Mouse (Mus musculus) megakaryocyte-erythroid progenitor cell, adult 5-6 weeks (primary cell): ENCODE measurements around the gene Lpar3. TPM values are rescaled to one million over a fixed set of nuclear protein-coding genes. Genes with fewer than 3 reads are reported as not detected.
"Not testable (repeated sequence)": the region's sequence is repeated elsewhere in the genome, so short reads cannot be mapped to it uniquely, and the experiment has no call there.

Experiments used
- ATAC-seq: replicated peaks from 2 replicates; pipeline ENCODE4 v1.8.0; 2016; ENCODE audit warnings: mild to moderate bottlenecking, inconsistent platforms; ENCODE audit not compliant: severe bottlenecking, poor library complexity, low FRiP score, low TSS enrichment
- total RNA-seq, 2 experiments: library from RNA; stranded (forward) in 1 of 2; stranded (reverse) in 1 of 2; fragments of 200-1000, 215-1000 nt in 1 of 2; fragments of >200 nt in 1 of 2; fragmentation: Nextera tagmentation in 1 of 2; gene quantifications; 2 replicates each; pipeline ENCODE4 v1.2.3; 2014 to 2017

Gene Lpar3
- total RNA-seq, 2 experiments from 2014 or later, result not detected

DNA sequence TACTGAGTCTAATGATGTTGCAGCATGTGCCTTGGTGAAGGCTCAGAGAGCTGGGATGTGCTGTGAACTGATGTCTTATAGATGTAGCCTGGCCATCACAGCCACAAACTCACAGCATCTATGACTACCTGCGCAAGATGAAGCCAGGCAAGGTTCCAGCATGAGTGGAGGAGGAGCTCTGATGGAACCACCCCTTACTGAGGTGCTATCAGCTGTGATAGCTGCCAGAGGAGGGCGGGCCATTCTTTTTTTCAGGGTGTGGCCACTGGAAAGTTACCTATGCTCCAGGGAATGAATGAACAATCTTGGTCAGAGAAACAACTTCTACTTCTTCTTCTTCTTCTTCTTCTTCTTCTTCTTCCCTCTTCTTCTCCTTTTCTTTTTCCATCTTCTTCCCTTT is 14.1 kb upstream of the Lpar3 start:
- ATAC-seq, result no peak

DNA sequence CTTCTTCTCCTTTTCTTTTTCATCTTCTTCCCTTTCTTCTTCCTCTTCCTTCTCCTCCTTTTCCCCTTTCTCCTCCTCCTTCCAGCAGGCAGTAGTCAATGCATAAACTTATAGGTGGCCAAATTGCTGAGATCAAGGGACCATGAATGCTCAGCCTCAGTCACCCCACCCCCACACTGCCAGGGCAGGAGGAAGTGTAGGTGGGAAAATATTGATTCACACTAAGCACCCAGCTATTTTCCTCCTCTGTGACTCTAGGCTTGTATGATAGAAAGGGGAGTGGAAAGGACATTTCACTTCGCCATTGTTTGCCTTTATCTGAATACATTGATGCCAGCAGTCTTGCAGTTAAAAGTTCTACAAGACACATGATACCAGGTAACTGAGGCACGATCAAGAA is 13.3 kb upstream of the Lpar3 start:
- ATAC-seq, result no peak

DNA sequence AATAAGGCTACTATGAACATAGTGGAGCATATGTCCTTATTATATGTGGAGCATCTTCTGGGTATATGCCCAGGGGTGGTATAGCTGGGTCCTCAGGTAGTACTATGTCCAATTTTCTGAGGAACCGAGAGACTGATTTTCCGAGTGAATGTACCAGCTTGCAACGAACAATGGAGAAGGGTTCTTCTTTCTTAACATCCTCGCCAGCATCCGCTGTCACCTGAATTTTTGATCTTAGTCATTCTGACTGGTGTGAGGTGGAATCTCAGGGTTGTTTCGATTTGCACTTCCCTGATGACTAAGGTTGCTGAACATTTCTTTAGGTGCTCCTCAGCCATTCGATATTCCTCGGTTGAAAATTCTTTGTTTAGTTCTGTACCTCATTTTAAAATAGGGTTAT is 11.0 kb upstream of the Lpar3 start:
- not testable (repeated sequence) for ATAC-seq

DNA sequence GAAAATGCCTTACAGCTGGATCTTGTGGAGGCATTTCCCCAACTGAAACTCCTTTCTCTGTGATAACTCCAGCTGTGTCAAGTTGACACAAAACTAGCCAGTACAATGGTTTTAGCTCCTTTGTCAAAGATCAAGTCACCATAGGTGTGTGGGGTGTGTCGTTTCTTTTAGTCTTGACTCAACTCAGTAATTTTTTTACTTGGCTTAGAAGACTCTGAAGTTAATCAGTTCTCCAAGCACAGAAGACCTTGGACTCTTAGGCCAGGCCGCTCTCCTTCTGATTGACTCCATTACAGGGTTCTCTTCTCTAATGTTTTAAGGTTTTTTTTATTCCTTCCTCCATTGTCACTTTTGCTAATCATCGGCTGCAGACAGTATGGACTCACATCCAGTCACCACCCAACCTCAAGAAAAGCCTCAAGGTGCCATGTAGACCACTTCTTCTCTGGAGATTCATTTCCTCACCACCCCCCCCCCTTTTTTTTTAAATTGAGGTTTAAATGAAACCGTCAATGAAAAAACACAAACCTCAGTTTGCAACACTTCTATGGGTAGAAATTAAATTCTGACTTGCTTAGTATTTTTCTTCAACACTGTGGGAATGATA is 9.5 kb upstream of the Lpar3 start:
- no peak for ATAC-seq

DNA sequence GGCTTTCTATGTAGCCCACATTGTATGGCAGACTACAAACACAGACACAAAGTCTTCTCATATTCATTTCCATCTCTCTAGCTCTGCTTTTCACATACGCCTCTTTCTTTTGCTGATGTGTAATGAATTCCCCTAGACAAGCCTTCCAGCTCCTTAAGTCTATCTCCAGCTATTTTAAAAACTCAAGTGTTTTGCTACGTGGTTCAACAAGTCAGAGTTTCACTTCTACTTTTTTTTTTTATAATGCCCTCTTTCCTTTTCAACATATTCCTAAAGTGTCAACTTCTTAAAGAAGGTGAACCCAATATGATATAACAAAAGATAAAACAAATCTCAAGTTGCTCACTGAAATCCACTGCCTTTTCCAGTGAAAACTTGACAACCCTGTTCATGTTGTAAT is 8.8 kb upstream of the Lpar3 start:
- no peak for ATAC-seq

DNA sequence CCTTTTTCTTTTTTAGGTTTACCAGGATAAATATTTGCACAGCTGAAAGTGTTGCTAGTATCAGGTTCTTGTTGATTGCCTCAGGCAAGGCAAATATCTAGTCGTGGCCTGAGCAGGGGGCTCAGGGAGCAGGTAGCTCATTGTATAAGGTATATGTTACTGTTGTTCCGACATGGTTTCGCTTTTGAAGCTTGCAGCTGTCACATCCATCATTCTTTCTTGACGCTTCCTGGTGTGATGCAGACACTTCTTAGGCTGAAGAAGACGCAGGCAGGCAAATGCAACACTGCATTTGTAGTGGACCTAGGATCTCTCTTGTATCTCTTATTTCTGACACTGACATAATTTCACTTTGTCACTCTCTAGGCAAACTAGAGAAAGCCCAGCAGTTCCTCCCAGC is 7.4 kb upstream of the Lpar3 start:
- ATAC-seq, result no peak

DNA sequence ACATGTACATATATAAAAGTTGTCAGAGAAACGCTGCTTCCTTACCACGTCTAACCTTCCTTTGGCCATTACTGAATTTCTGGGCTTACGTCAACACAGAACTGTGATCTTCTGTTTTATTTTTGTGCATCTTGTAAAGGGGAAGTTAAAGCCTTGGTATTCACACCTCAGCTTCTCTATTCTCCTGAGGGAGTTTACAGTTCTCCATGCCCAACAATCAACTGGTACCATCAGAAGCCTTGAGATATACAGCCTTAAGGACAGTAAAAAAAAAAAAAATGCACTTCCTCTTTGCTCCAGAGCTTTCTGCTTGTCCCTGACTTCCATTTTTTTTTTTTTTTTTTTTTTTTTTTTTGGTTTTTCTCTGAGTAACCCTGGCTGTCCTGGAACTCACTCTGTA is 4.2 kb upstream of the Lpar3 start:
- no peak for ATAC-seq

DNA sequence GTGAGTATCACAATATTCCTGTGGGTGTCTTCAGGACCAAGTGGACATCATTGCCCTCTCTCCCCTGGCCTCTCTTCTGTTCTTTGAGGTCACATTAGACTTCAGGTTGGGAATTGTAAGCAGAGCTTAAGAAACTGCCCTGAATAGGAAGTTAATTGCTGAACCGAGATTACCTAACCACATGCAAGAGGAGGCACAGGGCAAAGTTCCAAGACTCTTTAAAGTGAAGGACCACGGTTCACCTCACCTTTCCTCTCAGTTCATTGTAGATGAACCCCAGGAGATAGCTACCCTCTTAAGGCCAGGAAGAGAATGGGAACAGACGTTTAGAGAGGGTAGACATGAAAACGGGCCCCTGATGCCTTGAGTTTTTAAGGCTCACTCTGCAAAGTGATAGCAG is 3.5 kb downstream of the Lpar3 start:
- ATAC-seq, result no peak

DNA sequence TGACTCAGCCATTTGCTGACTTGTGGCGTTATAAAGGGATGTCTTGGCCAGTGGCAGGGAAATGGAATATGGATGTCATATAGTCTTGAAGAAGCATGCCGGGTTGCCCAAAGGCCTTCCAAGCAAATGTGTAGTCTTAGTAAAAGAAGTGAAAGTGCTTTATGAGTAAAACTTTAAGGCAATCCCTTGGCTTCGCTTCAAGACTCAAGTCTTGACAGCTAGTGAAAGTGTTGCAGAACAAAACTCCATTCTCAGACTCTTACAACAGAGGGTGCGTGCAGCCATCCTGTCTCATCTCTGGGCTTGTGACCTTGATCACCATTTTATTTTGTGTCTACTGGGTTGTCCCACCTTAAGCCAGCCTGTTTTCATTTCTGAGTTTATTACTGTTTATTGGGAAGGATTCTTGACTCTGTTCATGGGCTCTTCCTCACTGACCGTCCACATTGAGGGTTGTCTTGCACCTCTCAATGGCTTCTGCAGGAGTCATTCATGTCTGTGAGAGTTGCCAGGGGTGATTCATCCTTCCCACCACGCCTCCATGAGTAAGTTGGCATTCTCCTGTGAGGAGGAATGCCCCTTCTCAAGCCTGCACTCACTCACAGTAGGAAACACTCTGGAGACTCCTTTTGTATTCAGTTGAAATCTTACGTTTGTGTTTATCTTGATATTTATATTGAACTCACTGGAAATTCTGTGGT is 4.4 kb downstream of the Lpar3 start:
- no peak for ATAC-seq

DNA sequence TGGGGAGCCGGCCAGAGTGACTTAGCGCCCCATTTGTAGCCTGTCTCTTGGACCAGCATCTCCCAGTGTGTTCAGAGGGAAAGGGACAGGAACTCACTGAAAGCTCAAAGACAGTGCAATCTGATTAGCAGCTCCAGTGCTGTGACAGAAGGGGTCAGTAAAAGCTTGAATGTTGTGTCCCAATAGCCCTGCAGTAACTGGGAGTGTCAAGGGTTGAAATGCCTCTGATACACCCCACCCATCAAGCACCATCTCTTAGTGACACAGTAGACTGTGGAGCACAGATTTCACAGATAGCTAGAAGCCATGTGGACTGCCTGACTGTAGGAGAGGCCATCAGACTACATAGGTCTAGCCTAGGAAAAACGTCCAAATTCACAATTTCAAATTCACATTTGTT is 6.7 kb downstream of the Lpar3 start:
- no peak for ATAC-seq

DNA sequence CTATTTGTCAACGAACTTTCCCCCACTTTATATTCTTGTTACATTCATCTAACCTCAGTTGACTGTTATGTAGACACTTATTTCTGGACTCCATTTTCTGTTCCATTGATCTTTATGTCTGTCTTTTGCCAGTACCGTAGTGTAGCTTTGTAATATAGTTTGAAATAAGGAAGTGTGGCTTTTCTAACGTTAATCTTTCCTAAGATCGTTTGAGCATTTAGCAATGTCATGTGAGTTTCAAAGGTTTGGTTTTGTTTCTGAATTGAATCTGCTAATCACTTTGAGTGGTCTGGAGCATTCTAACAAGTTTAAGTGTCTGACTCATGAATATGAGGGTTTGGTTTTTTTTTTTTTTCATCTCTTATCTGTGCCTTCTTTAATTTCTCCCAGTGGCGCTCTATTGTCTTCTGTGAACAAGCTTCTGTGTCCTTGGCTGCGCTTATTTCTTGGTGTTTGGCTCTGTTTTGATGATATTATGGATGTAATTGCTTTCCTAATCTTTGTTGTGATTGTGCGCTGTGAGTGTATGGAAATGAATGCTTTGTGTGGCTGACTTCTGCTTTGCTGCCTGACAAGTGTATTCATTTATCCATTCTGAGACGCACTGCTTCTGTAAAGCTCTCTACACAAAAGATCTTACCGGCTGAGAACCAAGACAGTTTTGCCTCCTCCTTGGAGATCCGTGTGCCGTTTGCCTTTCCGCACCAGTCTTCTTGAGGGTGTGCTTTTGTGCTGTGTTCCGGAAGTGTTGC is 8.0 kb downstream of the Lpar3 start:
- ATAC-seq, result no peak

DNA sequence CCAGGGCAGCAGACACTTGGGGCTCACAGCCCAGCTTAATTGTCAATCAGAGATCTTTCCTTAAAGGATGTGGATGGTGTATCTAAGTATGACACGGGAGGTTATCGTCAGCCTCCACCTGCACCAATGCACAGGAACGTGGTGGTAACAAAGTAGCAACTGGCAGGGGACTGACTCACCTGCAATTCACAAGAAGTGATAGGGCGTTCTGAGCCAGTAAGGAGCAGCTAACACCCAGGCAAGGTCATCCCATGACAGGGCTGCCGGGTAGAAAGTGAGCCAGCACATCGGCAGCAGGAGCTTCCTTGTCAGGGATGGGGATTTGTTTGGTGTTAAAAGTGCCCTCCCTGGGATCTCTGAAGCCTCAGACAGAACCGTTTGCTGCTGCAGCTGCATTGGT is 11.9 kb downstream of the Lpar3 start:
- no peak for ATAC-seq

DNA sequence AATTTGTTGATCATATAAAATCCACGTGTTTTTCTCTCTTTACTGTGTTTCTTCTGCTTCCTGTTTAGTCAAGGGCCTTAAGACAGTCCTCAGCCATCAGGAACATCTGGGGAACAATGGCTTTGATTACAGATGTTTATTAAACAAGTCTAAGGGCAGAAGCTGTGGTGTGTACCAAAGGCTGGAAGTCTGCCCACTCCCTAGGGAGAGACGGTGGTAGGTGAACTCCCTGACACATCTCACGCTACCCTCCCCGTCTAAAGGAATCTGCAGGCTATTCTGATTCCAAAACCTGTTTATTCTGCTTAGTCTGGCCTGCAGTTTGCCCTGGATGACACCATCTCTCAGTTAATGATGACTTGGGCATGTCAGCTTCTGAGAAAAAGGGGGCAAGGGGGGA is 13.0 kb downstream of the Lpar3 start:
- no peak for ATAC-seq

DNA sequence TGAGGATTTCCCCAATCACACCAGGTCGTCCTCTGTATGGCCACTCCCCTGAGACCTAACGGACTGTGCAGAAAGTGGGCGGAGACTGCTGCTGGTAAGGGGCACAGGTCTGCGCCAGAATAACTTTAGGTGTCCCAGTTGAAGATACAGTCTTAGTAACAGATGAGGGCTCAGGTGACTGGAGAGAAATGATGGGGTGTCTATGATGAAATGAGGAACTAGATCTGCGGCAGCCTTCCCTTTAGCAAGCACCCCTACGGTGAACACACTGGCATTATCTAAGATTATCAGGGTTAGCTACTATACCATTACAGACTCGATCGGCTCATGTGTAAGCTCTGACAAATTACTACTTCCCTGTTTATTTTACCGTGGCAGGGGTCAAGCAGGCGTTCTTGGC is 13.8 kb downstream of the Lpar3 start:
- ATAC-seq, result no peak

DNA sequence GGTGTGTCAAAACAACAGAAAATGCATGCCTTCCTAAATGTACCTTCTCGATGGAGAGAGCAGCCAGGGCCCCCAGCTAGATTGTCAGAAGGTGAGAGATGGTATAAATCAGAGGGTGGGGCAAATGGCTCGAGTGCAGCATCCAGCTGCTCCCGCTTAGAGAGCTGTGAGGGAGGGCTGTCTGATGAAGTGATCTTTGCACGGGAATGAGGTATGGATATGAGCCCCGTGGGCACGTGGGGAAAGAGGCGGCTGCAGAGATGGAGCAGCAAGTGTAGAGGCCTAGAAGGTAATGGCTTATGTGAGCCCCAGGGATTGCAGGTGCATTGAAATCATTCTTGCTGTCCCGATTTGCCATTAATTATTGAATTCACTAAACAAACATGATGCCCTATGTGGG is 15.5 kb downstream of the Lpar3 start:
- ATAC-seq, result no peak

DNA sequence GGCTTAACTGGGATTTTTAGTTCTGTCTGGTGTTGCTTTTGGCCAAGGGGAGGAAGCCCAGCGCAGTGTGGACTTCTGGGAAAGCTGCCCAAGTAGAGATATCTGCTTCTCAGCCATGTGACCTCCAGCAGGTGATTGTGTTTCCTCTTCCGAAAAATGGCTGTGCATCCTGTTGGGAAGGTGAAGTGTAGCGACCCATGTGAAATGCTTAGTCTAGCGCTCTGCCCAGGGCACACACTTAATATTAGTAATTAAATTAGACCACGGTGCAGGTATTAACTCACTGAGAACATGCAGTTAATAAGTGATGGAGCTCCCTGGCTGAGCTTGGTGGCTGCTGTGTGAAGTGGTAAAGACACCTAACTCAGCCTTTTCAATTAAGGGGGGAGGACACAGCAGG is 16.9 kb downstream of the Lpar3 start:
- no peak for ATAC-seq

DNA sequence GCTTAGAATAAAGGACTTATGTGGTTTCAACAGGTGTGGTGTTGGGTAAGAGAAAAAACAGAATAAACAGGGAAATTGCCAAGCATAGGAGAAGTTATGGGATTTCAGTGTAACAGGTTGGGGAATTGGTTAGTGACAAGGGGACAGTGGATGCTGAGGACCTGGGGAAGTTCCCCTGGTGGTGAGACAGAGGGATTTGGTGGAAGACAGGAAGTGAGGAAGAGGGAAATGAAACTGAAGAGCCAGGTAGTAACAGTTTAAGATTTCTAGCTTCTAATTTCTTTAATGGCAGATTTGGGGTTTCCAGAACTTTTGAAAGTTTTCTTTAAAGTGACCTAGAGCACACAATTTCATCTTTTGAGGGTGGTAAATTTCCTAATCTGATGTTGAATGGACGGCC is 23.9 kb downstream of the Lpar3 start:
- no peak for ATAC-seq

DNA sequence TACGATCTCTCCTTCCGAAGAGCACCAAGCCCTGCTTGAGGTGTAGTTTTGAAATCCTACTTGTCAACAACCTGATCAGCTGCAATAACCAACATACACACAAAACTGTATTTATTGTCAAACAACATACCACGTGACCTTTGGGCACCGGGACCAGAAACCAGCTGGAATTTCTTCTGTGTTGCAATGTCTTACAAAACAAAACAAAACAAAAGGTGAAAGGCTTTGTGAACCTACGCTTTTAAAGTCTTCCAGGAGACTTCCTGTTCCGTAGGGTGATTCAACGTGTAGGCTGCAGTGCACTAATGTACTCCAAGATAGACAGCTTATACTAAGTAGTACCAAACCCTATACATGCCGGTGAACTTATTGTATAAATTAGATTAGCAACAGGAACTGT is 25.8 kb downstream of the Lpar3 start:
- no peak for ATAC-seq

DNA sequence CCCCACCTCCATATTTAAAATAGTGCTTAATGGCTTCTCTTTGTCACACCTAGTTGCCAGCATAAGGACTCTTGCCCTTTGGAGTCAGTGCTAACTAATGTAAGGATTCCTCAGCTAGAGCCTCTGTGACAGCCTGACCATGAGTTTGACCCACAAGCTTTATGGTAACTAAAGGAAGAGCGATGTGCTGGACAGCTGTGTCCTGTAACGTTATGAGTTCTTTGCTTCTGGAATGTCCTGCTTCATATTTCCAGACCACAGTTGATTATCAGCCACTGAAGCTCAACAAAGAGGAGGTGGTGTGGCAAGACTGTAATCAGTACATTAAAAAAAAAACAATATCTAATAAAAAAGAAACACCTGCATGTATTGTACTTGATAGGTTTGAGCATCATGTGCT is 26.2 kb downstream of the Lpar3 start:
- ATAC-seq, result no peak

DNA sequence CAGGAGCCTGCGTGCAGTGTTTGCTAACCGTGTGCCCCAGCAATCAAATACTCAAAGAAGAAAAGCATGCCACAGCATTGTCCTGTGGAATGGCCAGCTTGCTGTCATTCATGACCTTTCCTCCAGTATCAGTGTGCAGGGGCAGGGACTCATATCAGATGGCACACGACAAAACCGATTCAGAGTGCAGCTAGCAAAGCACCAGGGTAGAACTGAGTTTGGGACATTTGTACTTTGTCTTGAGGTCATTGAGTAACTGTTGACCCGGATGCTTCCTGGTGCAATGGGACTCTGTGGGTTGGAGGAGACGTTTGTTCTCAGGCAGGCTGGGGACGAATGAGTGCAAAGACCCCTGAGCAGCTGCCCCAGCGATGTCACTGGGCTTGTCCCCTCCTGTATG is 29.1 kb downstream of the Lpar3 start:
- ATAC-seq, result no peak

DNA sequence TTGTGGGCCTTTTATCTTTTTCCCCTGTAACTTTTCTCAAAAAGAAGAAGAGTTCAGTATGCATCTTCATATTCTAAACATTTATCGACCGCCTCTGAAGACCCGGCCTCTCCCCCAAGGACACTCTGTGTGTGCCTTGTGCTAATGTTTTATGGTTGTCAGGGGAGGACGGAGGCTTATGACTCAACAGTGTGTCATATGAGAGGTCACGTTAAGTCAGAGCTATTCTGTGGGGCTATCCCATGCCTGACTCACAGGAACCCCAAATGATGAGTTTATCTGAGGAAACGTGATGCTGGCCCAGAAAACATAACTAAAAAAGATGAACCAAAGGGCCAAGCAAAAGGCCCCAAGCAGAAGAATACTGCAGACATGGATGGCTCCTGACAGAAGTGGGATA is 31.0 kb downstream of the Lpar3 start:
- ATAC-seq, result no peak
